Mouse (Mus musculus): ENCODE measurements around the gene Gm11361.

The Gm11361 gene

GRCm38 (mm10) chr13:28257228-28257627 is at the start of gene Gm11361:
TSS of gene Gm11361 (plus strand) at chr13:28257528.
- DNase-seq (ENCODE audit: low spot score) = no peak

- no peak for DNase-seq (ENCODE audit: low spot score)
These were observed 7.1 kb downstream of the Gm11361 start for GRCm38 (mm10) chr13:28264399-28264798.

- no peak for DNase-seq (ENCODE audit: low spot score)
These were observed 30.0 kb downstream of the Gm11361 start for GRCm38 (mm10) chr13:28287368-28287767.

GRCm38 (mm10) chr13:28294272-28294671 is 36.9 kb downstream of the Gm11361 start:
- DNase-seq (ENCODE audit: low spot score) = no peak

- DNase-seq (ENCODE audit: low spot score) = no peak
These were observed 37.5 kb downstream of the Gm11361 start for GRCm38 (mm10) chr13:28294757-28295361.

- no peak for DNase-seq (ENCODE audit: low spot score)
These were observed 38.2 kb downstream of the Gm11361 start for GRCm38 (mm10) chr13:28295492-28295891.

GRCm38 (mm10) chr13:28297098-28297497 is 39.8 kb downstream of the Gm11361 start:
- no peak for DNase-seq (ENCODE audit: low spot score)

- no peak for DNase-seq (ENCODE audit: low spot score)
These were observed 40.2 kb downstream of the Gm11361 start for GRCm38 (mm10) chr13:28297577-28297976.
